Mouse (Mus musculus) cerebellum, adult 2 months (tissue): ENCODE data around the gene Abhd11.

ENCODE experiments used
- CTCF ChIP-seq: fragments of 200-500 bp; IDR thresholded peaks from 2 replicates; pipeline ENCODE4 v1.5.1; 2011; ENCODE audit warnings: low read depth, mild to moderate bottlenecking, control low read depth, low read length, moderate library complexity, borderline replicate concordance; ENCODE audit not compliant: insufficient read depth
- POLR2A ChIP-seq: fragments of 200-500 bp; IDR thresholded peaks from 2 replicates; pipeline ENCODE4 v1.6.1; 2011; ENCODE audit warnings: low read length, control low read depth, borderline replicate concordance; ENCODE audit not compliant: insufficient read depth

DNA sequence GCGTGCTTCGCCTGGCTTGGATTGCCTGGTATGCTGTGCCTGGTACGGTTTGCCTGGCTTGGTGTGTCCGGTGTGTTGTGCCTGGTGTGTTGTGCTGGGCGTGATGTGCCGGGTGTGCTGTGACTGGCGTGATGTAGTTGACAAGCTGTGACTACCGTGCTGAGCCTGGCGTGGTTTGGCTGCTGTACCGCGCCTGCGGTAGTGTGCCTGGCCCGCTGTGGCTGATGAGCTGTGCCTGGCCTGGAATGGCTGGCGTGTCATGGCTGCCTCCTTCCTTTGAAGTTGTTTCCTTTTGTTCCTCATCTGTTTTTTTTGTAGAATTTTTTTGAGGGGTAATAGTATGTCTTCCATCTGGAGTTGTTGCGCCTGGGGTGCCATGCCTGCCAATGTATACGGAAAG is 8.2 kb upstream of the Abhd11 start:
- no peak for TF ChIP-seq POLR2A
- TF ChIP-seq CTCF = no peak
